23 mouse cellular contexts compared by ENCODE assay signal in the genomic region with DNA sequence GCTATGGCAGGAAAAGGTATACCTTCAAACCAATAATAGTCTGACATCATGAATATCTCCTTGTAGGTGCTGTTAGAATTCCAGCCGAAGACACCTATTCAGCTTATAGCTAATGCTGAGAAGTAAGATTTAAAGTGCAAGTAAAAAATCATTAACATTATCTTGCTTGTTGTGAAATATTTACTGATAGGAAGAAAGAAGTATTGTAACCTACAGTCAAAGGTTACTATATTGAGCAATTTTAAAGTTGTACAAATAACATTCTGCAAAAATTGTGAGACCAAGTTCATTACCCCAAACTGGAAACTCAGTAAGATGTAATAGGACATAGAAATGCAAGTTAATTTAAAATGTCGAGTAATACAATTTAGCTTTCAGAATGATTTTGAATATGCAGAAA. TPM values are rescaled to one million over a fixed set of nuclear protein-coding genes. Genes with fewer than 3 reads are reported as not detected.
A peak's percentile ranks its signal among the peaks of the same experiment; 100 is the strongest.
DNase-seq lines count a peak whose midpoint lies in the region; ATAC-seq and TF ChIP-seq lines count a peak whose summit lies in the region.
"Had no signal": no experiment of that assay in that cellular context is flagged by ENCODE, and none has a peak within 500 bp of the region (broad histone marks: within the 10 kb centered on the region; RNA-seq: fewer than 3 reads in every experiment).

A gene (minus strand): TSS at position 101 of the 400 bp plus-strand sequence.

- ATAC-seq in liver, embryonic 11.5 days (replicated peaks; ENCODE audit: low FRiP score) = no peak
- ATAC-seq: activated CD4-positive, CD25-positive, alpha-beta regulatory T cell, adult 4 months; CD4-positive, CD25-positive, alpha-beta regulatory T cell, adult 4 months; Patski had no signal

- no peak for TF ChIP-seq CTCF in liver, adult 2 months (IDR thresholded peaks at IDR 0.05; ENCODE audit: low read depth, low read length)

- H3K27me3 ChIP-seq in liver, adult 2 months (ENCODE audit: control insufficient read depth, insufficient read depth, low read length) = no peaks in the 10 kb centered on the region; the same call in 1 of the 2 replicates
- no peaks in the 10 kb centered on the region for H3K27me3 ChIP-seq in liver, embryonic 11.5 days (replicated peaks; ENCODE audit: control insufficient read depth, insufficient read depth, low read length)
- H3K27me3 ChIP-seq: CH12.LX, Patski had no signal

- peak; percentile 79 for DNase-seq in liver, adult 2 months (ENCODE audit: extremely low read depth, low read depth, low spot score)
- no peak for DNase-seq in liver, embryonic 11.5 days (ENCODE audit: low spot score)
- DNase-seq: adrenal gland, adult 2 months; adrenal gland, adult 8-10 months; adrenal gland, postnatal 10 days; adrenal gland, postnatal 14 days; adrenal gland, postnatal 25 days; adrenal gland, postnatal 36 days; B cell, adult 2 months; cerebellum, adult 11 months; cerebellum, adult 11-12 months; cerebellum, adult 18-20 months; cerebellum, adult 2 months had no signal

- no peak within 1 kb of the TSS for H3K4me3 ChIP-seq in liver, adult 2 months (ENCODE audit: insufficient read depth, low read depth, low read length)
- H3K4me3 ChIP-seq in liver, embryonic 11.5 days (ENCODE audit: low read depth, low read length) = no peak within 1 kb of the TSS

- WGBS in liver, adult 2 months = 37% methylated on average over 2 of the region's 2 CpGs
- 85% methylated on average over 2 of the region's 2 CpGs for WGBS in liver, embryonic 11.5 days

- no peaks in the 10 kb centered on the region for H3K9me3 ChIP-seq in liver, embryonic 11.5 days (ENCODE audit: control insufficient read depth, low read length)
- H3K9me3 ChIP-seq: G1E had no signal

- H3K4me1 ChIP-seq in liver, adult 2 months (ENCODE audit: control insufficient read depth, insufficient read depth, low read length) = no peaks in the 10 kb centered on the region
- H3K4me1 ChIP-seq in liver, embryonic 11.5 days (replicated peaks; ENCODE audit: control insufficient read depth, insufficient read depth, low read length) = no peaks in the 10 kb centered on the region

- TF ChIP-seq POLR2A in liver, adult 2 months (IDR thresholded peaks at IDR 0.05; ENCODE audit: extremely low read depth, insufficient read depth, low read length) = no peak

- H3K9ac ChIP-seq in liver, adult 2 months (ENCODE audit: low read depth, low read length) = no peak within 1 kb of the TSS
- no peak within 1 kb of the TSS for H3K9ac ChIP-seq in liver, embryonic 11.5 days (ENCODE audit: low read depth, low read length)

- no peak within 1 kb of the TSS for H3K27ac ChIP-seq in liver, adult 2 months (replicated peaks; ENCODE audit: insufficient read depth, low read depth, low read length)
- H3K27ac ChIP-seq in liver, embryonic 11.5 days (ENCODE audit: low read depth, low read length) = no peak within 1 kb of the TSS

- H3K79me2 ChIP-seq in liver, adult 2 months (ENCODE audit: control insufficient read depth, insufficient read depth, low read length) = no peaks in the 10 kb centered on the region

- H3K4me2 ChIP-seq in liver, embryonic 11.5 days = no peak within 1 kb of the TSS

- no peaks in the 10 kb centered on the region for H3K36me3 ChIP-seq in liver, adult 2 months (ENCODE audit: control insufficient read depth, insufficient read depth, low read length)
- H3K36me3 ChIP-seq in liver, embryonic 11.5 days (ENCODE audit: control insufficient read depth, insufficient read depth, low read length) = no peaks in the 10 kb centered on the region
- H3K36me3 ChIP-seq: G1E had no signal

RNA-seq across cellular contexts. Expression of the gene that starts here (rescaled TPM):
- 1.3 TPM in 1 of 2 replicates, not detected in the other for total RNA-seq in liver, adult 2 months (2014; rRNA removed)
- 1.6 TPM in 1 of 2 replicates, not detected in the other for polyA plus RNA-seq in liver, adult 2 months (2012; rRNA removed)
- not detected in 2 replicates for polyA plus RNA-seq in liver, embryonic 11.5 days (2014; fragmentation: Nextera tagmentation; extraction: Ambion mirVana)
- total RNA-seq: adrenal gland, adult 18-20 months; adrenal gland, adult 2 months; adrenal gland, adult 8-10 months; adrenal gland, postnatal 25 days; adrenal gland, postnatal 36 days; CH12.LX; ES-E14; G1E; MEL had no signal
- polyA plus RNA-seq: activated CD4-positive, CD25-positive, alpha-beta regulatory T cell, adult 4 months; adrenal gland, adult 2 months; brain, embryonic 14.5 days; C2C12; CD4-positive, CD25-positive, alpha-beta regulatory T cell, adult 4 months; cerebellum, adult 2 months; G1E; Patski had no signal
